Mouse (Mus musculus) CD8-positive naive resting alpha-beta T cell, adult 2 months (primary cell): ENCODE results near the gene Mospd2.

Experiments used
- DNase-seq, 2 experiments: peaks; one replicate each; pipeline ENCODE4 v3.0.0; 2022; ENCODE audit warnings: low read depth in 2 of 2, low spot score in 2 of 2

Mospd2 gene

GRCm38 (mm10) chrX:164980193-164980775, at the start of gene Mospd2, which contains the start of gene Fancb:
Gene Mospd2 (minus strand): TSS chrX:164980375.
Gene Fancb (plus strand): TSS chrX:164980592.
- DNase-seq: peak; percentile 64 to 74

- no peak for DNase-seq
Measured at GRCm38 (mm10) chrX:165004779-165005324, 24.7 kb upstream of the Mospd2 start, which contains the start of gene Gm17604. Gene Gm17604 (minus strand): TSS chrX:165004829.

GRCm38 (mm10) chrX:165003141-165003540, 23.0 kb upstream of the Mospd2 start:
- no peak for DNase-seq

DNA sequence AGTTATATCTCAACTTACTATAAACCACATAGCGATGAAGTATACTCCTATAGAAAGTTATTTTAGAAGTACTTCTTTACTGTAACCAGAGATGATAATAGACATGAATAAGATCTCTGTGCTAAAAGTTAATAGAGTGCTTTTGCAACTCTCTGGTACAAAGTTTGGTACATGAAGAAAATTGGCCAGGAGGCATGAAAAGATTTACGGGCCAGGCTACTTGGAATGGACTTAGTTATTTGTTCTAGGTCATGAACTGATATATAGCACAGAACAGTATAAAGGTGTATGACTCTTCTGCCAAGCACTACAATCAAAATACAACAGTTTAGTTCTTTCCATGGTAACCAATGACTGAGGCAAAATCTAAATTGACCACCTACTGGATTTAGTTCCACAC, 1.3 kb downstream of the Mospd2 start:
- no peak for DNase-seq

GRCm38 (mm10) chrX:164971206-164971605, 9.0 kb downstream of the Mospd2 start:
- no peak for DNase-seq

GRCm38 (mm10) chrX:164965750-164966448, 14.3 kb downstream of the Mospd2 start:
- DNase-seq: no peak

DNA sequence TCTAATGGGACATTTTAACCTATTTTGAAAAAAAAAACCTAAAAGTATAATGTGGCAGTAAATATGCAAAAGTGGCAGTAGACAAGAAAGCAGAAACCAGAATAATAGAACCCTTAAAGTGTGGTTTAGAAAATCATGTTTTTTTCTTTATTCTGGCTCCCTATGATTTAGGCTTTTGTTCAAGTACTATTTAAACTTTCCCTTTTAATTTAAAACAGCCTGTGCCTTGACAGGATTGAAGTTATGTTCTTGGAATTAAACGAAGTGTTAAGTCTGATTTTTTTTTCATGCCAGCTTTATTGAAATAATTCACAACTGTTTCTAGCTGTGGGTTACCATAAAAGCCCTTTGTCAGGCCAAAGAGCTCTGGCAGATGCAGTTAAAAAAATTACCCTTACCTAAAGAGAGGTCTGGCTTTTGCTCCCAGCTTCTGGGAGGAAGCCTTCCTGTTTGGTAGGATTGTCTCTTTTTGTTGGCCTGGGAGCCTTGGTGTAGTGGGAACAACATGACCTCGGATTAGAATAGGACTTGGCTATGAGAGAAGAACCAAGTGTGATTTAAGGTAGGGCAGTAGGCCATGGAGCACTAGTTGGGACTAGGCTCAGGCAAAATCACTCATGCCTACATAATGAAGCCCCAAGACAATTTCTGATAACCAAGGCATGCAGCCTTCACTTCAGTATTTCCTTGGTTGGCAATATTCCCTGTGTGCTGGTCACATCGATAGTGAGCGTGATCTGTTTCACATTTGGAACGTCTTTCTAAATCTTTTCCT, 27.4 kb downstream of the Mospd2 start:
- no peak for DNase-seq

DNA sequence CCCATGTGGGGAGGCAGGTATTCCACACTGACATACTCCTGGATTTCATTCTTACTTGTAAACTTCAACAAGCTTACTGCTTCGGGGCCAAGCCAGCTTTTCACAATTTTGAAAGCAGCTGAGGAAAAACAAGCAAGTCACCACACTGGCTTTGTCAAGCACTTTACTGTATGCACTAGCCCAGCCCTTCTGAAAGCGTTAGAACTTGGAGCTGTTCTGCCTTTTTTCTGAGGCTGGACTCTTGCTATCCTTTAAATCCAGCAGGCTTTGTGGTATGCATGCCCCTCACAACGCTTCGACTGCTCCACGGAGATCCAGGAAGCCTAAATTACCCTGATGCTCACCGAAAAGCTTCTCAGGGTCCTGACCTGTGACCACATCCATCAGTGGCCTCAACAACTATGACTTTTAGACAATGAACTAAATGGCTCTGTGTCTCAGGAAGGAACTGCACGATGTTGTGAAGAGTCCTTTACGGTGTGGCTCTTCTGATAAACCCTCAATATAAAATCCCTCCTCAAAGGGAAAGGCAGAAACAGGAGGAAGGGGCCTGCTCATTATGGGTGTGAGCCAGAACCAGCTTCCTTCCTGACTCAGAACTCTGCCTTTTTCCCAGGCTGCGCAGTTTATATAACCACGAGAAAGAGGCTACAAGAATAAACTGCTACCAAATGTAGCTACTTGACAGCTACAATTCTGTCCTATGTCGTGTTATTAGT, 28.2 kb downstream of the Mospd2 start:
- no peak for DNase-seq

DNA sequence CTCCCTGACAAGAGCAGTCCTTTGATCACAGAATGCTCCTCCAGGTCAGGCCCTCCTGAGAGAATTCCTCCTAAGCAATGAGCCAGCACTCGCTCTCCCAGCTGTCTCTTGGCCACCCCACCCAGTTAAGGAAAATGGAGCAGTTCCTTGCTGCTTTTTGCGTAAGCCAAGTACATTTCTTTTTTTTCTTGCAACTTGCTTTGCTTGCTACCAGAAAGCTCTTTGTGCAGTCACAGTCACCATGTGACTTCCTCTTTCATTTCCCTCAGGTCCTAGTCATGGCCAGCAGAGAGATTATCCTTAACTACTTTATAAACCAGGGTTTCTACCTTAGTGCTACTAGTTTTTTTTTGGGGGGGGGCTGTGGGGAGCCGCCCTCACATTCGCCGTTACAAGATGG, 38.6 kb downstream of the Mospd2 start:
- no peak for DNase-seq

DNA sequence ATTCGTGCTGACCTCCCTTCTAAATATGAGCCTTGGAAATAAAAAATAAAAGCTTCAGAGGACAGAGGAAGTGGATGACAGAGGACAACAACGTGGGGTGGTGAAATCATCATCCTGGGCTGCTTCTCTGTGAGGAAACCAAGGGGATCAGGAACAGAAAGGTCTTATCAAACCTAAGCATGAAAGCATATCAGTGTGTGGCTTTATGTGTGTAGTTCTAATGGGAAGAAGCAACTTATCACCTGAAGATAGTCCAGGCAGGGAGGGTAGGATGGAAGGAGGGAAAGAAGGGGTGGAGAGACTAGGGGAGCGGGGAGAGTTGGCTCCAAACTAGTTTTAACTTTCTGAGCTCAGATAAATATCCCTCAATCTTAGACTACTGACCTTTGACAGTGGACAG, 67.2 kb downstream of the Mospd2 start:
- DNase-seq: no peak

DNA sequence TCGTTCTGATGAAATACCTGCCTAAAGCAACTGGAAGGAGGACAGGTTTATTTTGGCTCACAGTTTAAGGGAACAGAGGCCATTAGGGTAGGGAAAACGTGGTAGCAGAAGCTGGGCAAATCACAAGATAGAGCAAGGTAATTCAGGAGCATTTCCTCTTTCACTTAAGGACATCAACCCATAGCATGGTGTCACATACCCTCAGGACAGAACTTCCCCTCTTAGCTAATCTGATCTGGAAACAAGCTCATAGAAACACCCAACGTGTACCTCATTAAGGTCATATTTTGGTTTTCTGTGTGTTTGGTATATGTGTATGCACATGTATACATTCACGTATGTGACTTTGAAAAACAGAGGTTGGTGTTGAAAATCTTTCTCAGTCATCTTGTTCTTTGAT, 68.0 kb downstream of the Mospd2 start:
- no peak for DNase-seq

DNA sequence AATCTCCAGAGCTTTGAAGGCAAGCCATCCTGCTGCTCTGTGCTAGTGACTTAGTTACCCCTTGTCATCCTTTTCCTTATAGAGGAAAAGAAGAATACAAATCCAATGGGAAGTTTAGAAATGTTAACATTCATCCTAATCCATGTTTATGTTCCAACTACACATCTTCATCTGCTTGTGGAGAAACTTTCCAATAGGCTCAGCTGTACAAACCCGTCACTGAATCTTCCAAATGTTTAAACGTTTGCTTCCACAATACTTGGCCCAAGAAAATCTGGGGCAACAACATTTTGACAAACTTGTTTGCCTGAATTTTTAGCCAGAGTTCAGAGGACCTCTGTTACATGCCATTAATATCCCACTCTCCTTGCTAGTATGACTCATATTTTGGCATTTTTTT, 78.3 kb downstream of the Mospd2 start:
- no peak for DNase-seq

DNA sequence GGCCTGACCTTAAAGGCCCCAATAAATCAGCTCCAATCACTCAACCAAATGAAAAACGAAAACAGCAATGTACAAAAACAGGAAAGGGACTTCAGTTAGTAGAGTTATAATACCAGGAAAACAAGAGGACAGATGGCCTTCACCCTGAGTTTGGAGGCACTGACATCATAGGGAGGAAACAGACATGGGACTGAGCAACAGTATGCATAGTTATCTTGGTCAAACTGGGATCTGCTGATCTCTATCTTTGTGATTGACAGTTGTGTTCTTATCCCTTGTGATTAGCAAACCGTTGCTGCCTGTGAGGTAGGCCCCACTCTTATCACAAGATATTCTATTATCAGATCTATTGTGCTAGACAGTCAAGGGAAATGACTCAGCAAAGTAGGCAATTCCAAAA, 80.4 kb downstream of the Mospd2 start:
- DNase-seq: no peak

GRCm38 (mm10) chrX:164886260-164886659, 93.9 kb downstream of the Mospd2 start:
- DNase-seq: no peak
